Mouse (Mus musculus): ENCODE data around the gene Atp5l. TPM values are rescaled to one million over a fixed set of nuclear protein-coding genes. Genes with fewer than 3 reads are reported as not detected.

Atp5l gene
- polyA plus RNA-seq, 1 experiment from 2014 or later = 860 TPM

DNA sequence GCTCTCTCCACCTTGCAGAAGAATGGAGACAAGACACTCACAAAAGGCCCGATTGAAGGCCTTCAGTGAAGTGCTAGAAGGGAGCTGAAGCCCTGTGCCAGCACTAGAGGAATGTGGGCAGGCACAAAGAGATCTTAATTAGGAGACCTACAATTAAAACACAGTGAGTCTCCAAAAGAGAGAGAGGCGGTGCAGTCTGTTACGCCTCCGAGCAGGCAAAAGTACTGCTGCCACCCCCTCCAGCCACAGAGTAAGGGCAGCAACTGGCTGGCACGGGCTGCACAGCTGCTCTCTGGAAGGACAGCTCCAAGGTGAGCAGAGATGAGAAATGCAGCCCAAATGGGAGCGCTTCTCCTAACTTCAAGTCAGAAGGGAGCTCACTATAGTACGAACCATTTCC is 45.1 kb downstream of the Atp5l start:
- H3K27ac ChIP-seq (ENCODE audit: low read depth, low read length) = no peak overlapping the region
- H3K27me3 ChIP-seq (ENCODE audit: control insufficient read depth, insufficient read depth, low read length) = no peaks in the 10 kb centered on the region
- no peak overlapping the region for H3K4me2 ChIP-seq (ENCODE audit: low read depth, low read length)
- peaks cover 64% of the 10 kb centered on the region for H3K4me1 ChIP-seq (ENCODE audit: control insufficient read depth, insufficient read depth, low read length)
- H3K9me3 ChIP-seq (ENCODE audit: control insufficient read depth, low read length) = no peaks in the 10 kb centered on the region
- H3K9ac ChIP-seq (replicated peaks; ENCODE audit: low read depth, low read length) = no peak overlapping the region
- 29% methylated on average over 7 of the region's 7 CpGs for WGBS
- no peaks in the 10 kb centered on the region for H3K36me3 ChIP-seq (ENCODE audit: control insufficient read depth, insufficient read depth, low read length)
- no peak for ATAC-seq (ENCODE audit: low read depth)
- no peak overlapping the region for H3K4me3 ChIP-seq (ENCODE audit: low read depth, low read length)

DNA sequence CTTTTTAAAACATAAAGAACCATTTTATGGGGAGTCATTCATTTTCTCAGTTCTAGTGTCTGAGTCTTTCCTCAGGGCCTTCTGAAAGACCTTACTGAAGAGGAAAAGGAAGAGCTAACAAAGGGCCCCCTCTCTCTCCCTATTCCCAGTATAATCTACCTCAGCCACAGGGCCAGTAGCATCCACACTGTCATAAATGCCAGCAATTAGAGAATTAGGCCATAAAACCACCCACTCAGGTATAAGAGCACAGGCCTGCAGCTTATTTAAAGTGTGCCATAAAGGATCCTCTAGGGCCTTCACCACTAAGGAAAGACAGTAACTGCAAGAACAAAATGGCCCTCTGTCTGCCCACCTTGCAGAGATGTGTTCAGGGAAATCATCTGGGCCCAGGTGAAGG is 46.3 kb downstream of the Atp5l start:
- no peak overlapping the region for H3K4me3 ChIP-seq (ENCODE audit: low read depth, low read length)
- no peaks in the 10 kb centered on the region for H3K36me3 ChIP-seq (ENCODE audit: control insufficient read depth, insufficient read depth, low read length)
- no peak overlapping the region; the same call in 1 of the 2 replicates for H3K4me2 ChIP-seq (ENCODE audit: low read depth, low read length)
- H3K27me3 ChIP-seq (ENCODE audit: control insufficient read depth, insufficient read depth, low read length) = no peaks in the 10 kb centered on the region
- no peak overlapping the region for H3K9ac ChIP-seq (replicated peaks; ENCODE audit: low read depth, low read length)
- H3K4me1 ChIP-seq (ENCODE audit: control insufficient read depth, insufficient read depth, low read length) = peaks cover 64% of the 10 kb centered on the region
- H3K9me3 ChIP-seq (ENCODE audit: control insufficient read depth, low read length) = no peaks in the 10 kb centered on the region
- peak overlapping the region; percentile 48; the same call in 1 of the 2 replicates for H3K27ac ChIP-seq (ENCODE audit: low read depth, low read length)
- no peak for ATAC-seq (ENCODE audit: low read depth)

DNA sequence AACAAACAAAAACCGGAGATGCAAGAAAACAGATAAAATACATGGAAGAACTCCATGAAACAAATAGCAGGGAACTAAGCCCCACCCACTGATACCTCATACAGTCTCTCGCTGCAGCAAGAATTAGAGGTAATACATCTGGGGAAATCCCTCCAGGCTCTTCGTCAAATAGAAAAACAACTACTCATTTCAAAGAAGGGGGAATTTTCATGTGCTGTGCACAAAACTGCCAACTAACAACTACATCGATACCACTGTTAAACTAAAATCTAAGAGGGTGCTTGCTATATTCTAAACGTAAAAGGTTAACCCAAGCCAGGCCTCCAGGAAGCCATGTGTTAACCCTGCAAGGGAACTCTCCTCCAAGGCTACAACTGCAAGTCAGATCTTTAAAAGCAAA is 46.9 kb downstream of the Atp5l start:
- H3K9ac ChIP-seq (replicated peaks; ENCODE audit: low read depth, low read length) = no peak overlapping the region
- H3K4me1 ChIP-seq (ENCODE audit: control insufficient read depth, insufficient read depth, low read length) = peaks cover 59% of the 10 kb centered on the region
- WGBS = 34% methylated on average over 5 of the region's 5 CpGs

GRCm38 (mm10) chr9:44868336-44869094 is 52.0 kb downstream of the Atp5l start:
- Histone ChIP-seq H3K4me2 (ENCODE audit: low read depth, low read length) (no peak overlapping the region), H3K27ac (ENCODE audit: low read depth, low read length) (no peak overlapping the region), H3K9ac (replicated peaks; ENCODE audit: low read depth, low read length) (no peak overlapping the region), H3K27me3 (ENCODE audit: control insufficient read depth, insufficient read depth, low read length) (no peaks in the 10 kb centered on the region), H3K4me1 (ENCODE audit: control insufficient read depth, insufficient read depth, low read length) (peaks cover 20% of the 10 kb centered on the region), H3K9me3 (ENCODE audit: control insufficient read depth, low read length) (no peaks in the 10 kb centered on the region), H3K4me3 (ENCODE audit: low read depth, low read length) (no peak overlapping the region), H3K36me3 (ENCODE audit: control insufficient read depth, insufficient read depth, low read length) (peaks cover 9% of the 10 kb centered on the region; the same call in 1 of the 2 replicates)
- no peak for ATAC-seq (ENCODE audit: low read depth)
- WGBS = 80% methylated on average over 13 of the region's 13 CpGs

More for the DNA sequence above, 46.9 kb downstream of the Atp5l start:
- Histone ChIP-seq H3K4me3 (ENCODE audit: low read depth, low read length) (no peak overlapping the region), H3K9me3 (ENCODE audit: control insufficient read depth, low read length) (no peaks in the 10 kb centered on the region), H3K27me3 (ENCODE audit: control insufficient read depth, insufficient read depth, low read length) (no peaks in the 10 kb centered on the region), H3K36me3 (ENCODE audit: control insufficient read depth, insufficient read depth, low read length) (no peaks in the 10 kb centered on the region), H3K27ac (ENCODE audit: low read depth, low read length) (0 out of 2 replicates have a peak overlapping the region, but pooled peaks have one; percentile 48), H3K4me2 (ENCODE audit: low read depth, low read length) (no peak overlapping the region)
- no peak for ATAC-seq (ENCODE audit: low read depth)

DNA sequence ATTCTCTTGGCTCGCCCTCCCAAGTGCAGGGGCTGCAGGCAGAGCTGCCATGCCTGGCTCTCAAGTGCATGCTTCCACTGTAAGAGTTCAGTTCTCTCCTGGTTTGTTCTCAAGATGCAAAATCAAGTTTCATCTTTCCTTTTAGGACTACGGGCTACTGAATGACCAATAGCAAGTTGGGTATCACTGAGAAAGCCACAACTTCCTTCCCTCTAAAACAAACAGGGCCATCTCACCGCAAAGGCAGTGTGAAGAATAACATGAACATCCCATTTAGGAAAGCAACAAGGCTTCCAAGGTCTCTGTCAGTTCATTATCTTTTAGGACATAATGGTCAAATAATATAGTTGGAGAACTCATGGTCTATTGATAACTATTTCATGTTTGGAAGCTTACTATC is 52.9 kb downstream of the Atp5l start:
- H3K4me1 ChIP-seq (ENCODE audit: control insufficient read depth, insufficient read depth, low read length) = peaks cover 16% of the 10 kb centered on the region; the same call in 1 of the 2 replicates
- 89% methylated on average over 3 of the region's 3 CpGs for WGBS
- no peaks in the 10 kb centered on the region for H3K9me3 ChIP-seq (ENCODE audit: control insufficient read depth, low read length)
- H3K4me3 ChIP-seq (ENCODE audit: low read depth, low read length) = no peak overlapping the region
- H3K27me3 ChIP-seq (ENCODE audit: control insufficient read depth, insufficient read depth, low read length) = no peaks in the 10 kb centered on the region
- no peak overlapping the region for H3K27ac ChIP-seq (ENCODE audit: low read depth, low read length)
- no peak overlapping the region for H3K9ac ChIP-seq (replicated peaks; ENCODE audit: low read depth, low read length)
- no peak overlapping the region for H3K4me2 ChIP-seq (ENCODE audit: low read depth, low read length)
- H3K36me3 ChIP-seq (ENCODE audit: control insufficient read depth, insufficient read depth, low read length) = peaks cover 9% of the 10 kb centered on the region; the same call in 1 of the 2 replicates
- no peak for ATAC-seq (ENCODE audit: low read depth)

DNA sequence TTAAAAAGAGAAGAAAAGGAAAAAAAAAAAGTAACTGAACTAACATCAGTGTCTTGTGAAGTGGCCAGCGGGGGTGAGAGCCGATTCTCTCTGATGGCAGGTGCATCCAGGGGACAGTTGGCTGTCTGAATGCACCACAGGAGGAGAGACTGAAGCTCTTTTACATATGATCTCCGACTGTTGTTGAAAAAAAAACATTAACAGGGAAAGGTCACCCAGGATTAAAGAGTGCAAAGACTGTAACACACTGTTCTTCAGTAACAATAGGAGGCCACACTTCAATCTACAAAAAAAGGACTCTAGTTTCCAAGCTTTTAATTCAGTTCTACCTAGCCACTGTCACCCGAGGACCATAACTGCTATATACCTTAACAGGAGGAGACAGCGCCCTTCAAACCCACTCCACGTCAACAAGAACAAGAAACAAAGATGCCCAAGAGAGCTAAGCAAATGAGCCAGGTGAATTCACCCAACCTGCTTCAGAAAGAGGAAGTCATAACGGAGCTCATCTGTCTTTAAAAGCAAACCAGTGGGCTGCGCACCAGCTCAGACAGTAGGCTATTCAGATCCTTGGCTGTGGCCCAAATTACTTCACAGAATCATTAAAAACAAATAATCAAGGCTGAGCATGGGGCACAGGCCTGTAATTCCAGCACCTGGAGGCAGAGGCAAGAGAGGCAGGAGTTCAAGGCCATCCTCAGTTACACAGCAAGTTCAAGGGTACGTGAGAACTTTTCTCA is 53.9 kb downstream of the Atp5l start:
- Histone ChIP-seq H3K9me3 (ENCODE audit: control insufficient read depth, low read length) (no peaks in the 10 kb centered on the region), H3K4me2 (ENCODE audit: low read depth, low read length) (no peak overlapping the region), H3K27me3 (ENCODE audit: control insufficient read depth, insufficient read depth, low read length) (no peaks in the 10 kb centered on the region), H3K4me1 (ENCODE audit: control insufficient read depth, insufficient read depth, low read length) (peaks cover 16% of the 10 kb centered on the region; the same call in 1 of the 2 replicates), H3K36me3 (ENCODE audit: control insufficient read depth, insufficient read depth, low read length) (peaks cover 9% of the 10 kb centered on the region; the same call in 1 of the 2 replicates), H3K9ac (replicated peaks; ENCODE audit: low read depth, low read length) (no peak overlapping the region), H3K27ac (ENCODE audit: low read depth, low read length) (no peak overlapping the region), H3K4me3 (ENCODE audit: low read depth, low read length) (no peak overlapping the region)
- no peak for ATAC-seq (ENCODE audit: low read depth)
- WGBS = 43% methylated on average over 9 of the region's 9 CpGs

Other genes with a start within 250 kb of the Atp5l start
- gene Treh, start 247.5 kb downstream of the Atp5l start, polyA plus RNA-seq (2014; fragmentation: Nextera tagmentation; extraction: Ambion mirVana) = not detected in 2 replicates
- 38.8 and 45.5 TPM in 2 replicates for gene Phldb1, start 185.5 kb downstream of the Atp5l start, polyA plus RNA-seq (2014; fragmentation: Nextera tagmentation; extraction: Ambion mirVana)
- 153 and 177 TPM in 2 replicates for gene Arcn1, start 152.9 kb downstream of the Atp5l start, polyA plus RNA-seq (2014; fragmentation: Nextera tagmentation; extraction: Ambion mirVana)
- 160 and 170 TPM in 2 replicates for gene Ift46, start 152.8 kb downstream of the Atp5l start, polyA plus RNA-seq (2014; fragmentation: Nextera tagmentation; extraction: Ambion mirVana)
- 19.1 and 21.1 TPM in 2 replicates for gene Tmem25, start 121.4 kb downstream of the Atp5l start, polyA plus RNA-seq (2014; fragmentation: Nextera tagmentation; extraction: Ambion mirVana)
- gene Ttc36, start 117.7 kb downstream of the Atp5l start, polyA plus RNA-seq (2014; fragmentation: Nextera tagmentation; extraction: Ambion mirVana) = 1.1 TPM in 1 of 2 replicates, not detected in the other
- gene Kmt2a, start 39.4 kb downstream of the Atp5l start, polyA plus RNA-seq (2014; fragmentation: Nextera tagmentation; extraction: Ambion mirVana) = 16.5 and 23.1 TPM in 2 replicates
- gene Ube4a, start 44.9 kb upstream of the Atp5l start, polyA plus RNA-seq (2014; fragmentation: Nextera tagmentation; extraction: Ambion mirVana) = 48.3 and 52.8 TPM in 2 replicates
- 0.22 TPM in 1 of 2 replicates, not detected in the other for gene Cd3g, start 59.7 kb upstream of the Atp5l start, polyA plus RNA-seq (2014; fragmentation: Nextera tagmentation; extraction: Ambion mirVana)
- gene Cd3d, start 61.0 kb upstream of the Atp5l start, polyA plus RNA-seq (2014; fragmentation: Nextera tagmentation; extraction: Ambion mirVana) = not detected in 2 replicates
- 0.31 TPM in 1 of 2 replicates, not detected in the other for gene Cd3e, start 88.9 kb upstream of the Atp5l start, polyA plus RNA-seq (2014; fragmentation: Nextera tagmentation; extraction: Ambion mirVana)
- 0.99 TPM in 1 of 2 replicates, not detected in the other for gene Mpzl2, start 119.1 kb upstream of the Atp5l start, polyA plus RNA-seq (2014; fragmentation: Nextera tagmentation; extraction: Ambion mirVana)
- gene Mpzl3, start 134.4 kb upstream of the Atp5l start, polyA plus RNA-seq (2014; fragmentation: Nextera tagmentation; extraction: Ambion mirVana) = 1.0 and 1.4 TPM in 2 replicates
- gene Jaml, start 158.4 kb upstream of the Atp5l start, polyA plus RNA-seq (2014; fragmentation: Nextera tagmentation; extraction: Ambion mirVana) = 0.22 TPM in 1 of 2 replicates, not detected in the other
- 9.3 and 11.2 TPM in 2 replicates for gene Scn2b, start 197.0 kb upstream of the Atp5l start, polyA plus RNA-seq (2014; fragmentation: Nextera tagmentation; extraction: Ambion mirVana)
- gene Scn4b, start 217.7 kb upstream of the Atp5l start, polyA plus RNA-seq (2014; fragmentation: Nextera tagmentation; extraction: Ambion mirVana) = 0.08 and 0.13 TPM in 2 replicates

Data from neural tube, embryonic 14.5 days (tissue).